Mouse (Mus musculus) bone marrow macrophage, adult 2 months (primary cell): ENCODE measurements around the gene 4930503B20Rik.

Source experiments
- CTCF ChIP-seq: IDR thresholded peaks from 2 replicates; pipeline ENCODE4 v1.5.1; 2012; ENCODE audit warnings: low read depth, mild to moderate bottlenecking, low read length, moderate library complexity
- POLR2A ChIP-seq: IDR thresholded peaks from 2 replicates; pipeline ENCODE4 v1.6.1; 2012; ENCODE audit warnings: mild to moderate bottlenecking, low read depth, low read length, borderline replicate concordance

GRCm38 (mm10) chr3:146675101-146675500, 24.0 kb upstream of the 4930503B20Rik start:
- TF ChIP-seq POLR2A (no peak), CTCF (no peak)
